Mouse (Mus musculus) E14TG2a.4 (cell line): ENCODE measurements around the gene Hic2.

ENCODE experiments used
- H3K27me3 ChIP-seq: 2 replicates; pipeline ENCODE4 v1.6.1; 2014; ENCODE audit warnings: low read length, control low read depth; ENCODE audit not compliant: insufficient read depth
- H3K36me3 ChIP-seq: 2 replicates; pipeline ENCODE4 v1.6.1; 2014; ENCODE audit warnings: low read length, control low read depth; ENCODE audit not compliant: insufficient read depth
- H3K4me1 ChIP-seq: replicated peaks from 2 replicates; pipeline ENCODE4 v1.6.1; 2014; ENCODE audit warnings: low read depth, low read length, control low read depth
- H3K4me3 ChIP-seq: replicated peaks from 2 replicates; pipeline ENCODE4 v1.5.1; 2014; ENCODE audit warnings: mild to moderate bottlenecking, low read length
- H3K9me3 ChIP-seq: 2 replicates; pipeline ENCODE4 v1.6.1; 2014; ENCODE audit warnings: low read length, control low read depth
- CTCF ChIP-seq: conservative IDR thresholded peaks from 2 replicates; pipeline ENCODE4 v1.5.1; 2014; ENCODE audit warnings: low read length
- NANOG ChIP-seq: IDR thresholded peaks from 2 replicates; pipeline ENCODE4 v1.6.1; 2014; ENCODE audit warnings: borderline replicate concordance, low read length, mixed read lengths
- POU5F1 ChIP-seq: IDR thresholded peaks from 2 replicates; pipeline ENCODE4 v1.6.1; 2014; ENCODE audit warnings: low read length, borderline replicate concordance

Gene Hic2

GRCm38 (mm10) chr16:17303521-17304245 lies 70.3 kb downstream of the Hic2 start:
- 0 out of 2 replicates have a peak, but pooled peaks cover 5% of the 10 kb centered on the region for H3K4me1 ChIP-seq
- TF ChIP-seq POU5F1 (no peak), NANOG (no peak), CTCF (no peak)
- peaks cover 81% of the 10 kb centered on the region for H3K36me3 ChIP-seq
- no peaks in the 10 kb centered on the region for H3K27me3 ChIP-seq
- no peaks in the 10 kb centered on the region for H3K9me3 ChIP-seq
- H3K4me3 ChIP-seq, result no peak overlapping the region

- H3K36me3 ChIP-seq, result peaks cover 75% of the 10 kb centered on the region
Measured at GRCm38 (mm10) chr16:17307461-17307860, 74.1 kb downstream of the Hic2 start.

GRCm38 (mm10) chr16:17309036-17309435 lies 75.7 kb downstream of the Hic2 start:
- Histone ChIP-seq H3K9me3 (no peaks in the 10 kb centered on the region), H3K36me3 (peaks cover 74% of the 10 kb centered on the region), H3K4me1 (no peaks in the 10 kb centered on the region), H3K27me3 (no peaks in the 10 kb centered on the region), H3K4me3 (no peak overlapping the region)
- TF ChIP-seq NANOG, result no peak
- TF ChIP-seq CTCF, result no peak
- TF ChIP-seq POU5F1, result no peak

More at GRCm38 (mm10) chr16:17307461-17307860, 74.1 kb downstream of the Hic2 start:
- TF ChIP-seq POU5F1 (no peak), NANOG (no peak), CTCF (no peak)
- no peaks in the 10 kb centered on the region for H3K9me3 ChIP-seq
- no peaks in the 10 kb centered on the region for H3K27me3 ChIP-seq
- H3K4me3 ChIP-seq, result no peak overlapping the region
- 0 out of 2 replicates have a peak, but pooled peaks cover 5% of the 10 kb centered on the region for H3K4me1 ChIP-seq

GRCm38 (mm10) chr16:17312531-17312930 lies 79.2 kb downstream of the Hic2 start:
- H3K27me3 ChIP-seq, result no peaks in the 10 kb centered on the region
- no peak overlapping the region for H3K4me3 ChIP-seq
- H3K9me3 ChIP-seq, result no peaks in the 10 kb centered on the region
- TF ChIP-seq NANOG (no peak), CTCF (no peak), POU5F1 (no peak)
- H3K4me1 ChIP-seq, result no peaks in the 10 kb centered on the region
- H3K36me3 ChIP-seq, result peaks cover 85% of the 10 kb centered on the region
